Mouse (Mus musculus): ENCODE results near the gene Rhod. TPM values are rescaled to one million over a fixed set of nuclear protein-coding genes. Genes with fewer than 3 reads are reported as not detected.
A peak's percentile ranks its signal among the peaks of the same experiment; 100 is the strongest.

Rhod gene
- polyA plus RNA-seq, 1 experiment from 2014 or later: 31.8 TPM

DNA sequence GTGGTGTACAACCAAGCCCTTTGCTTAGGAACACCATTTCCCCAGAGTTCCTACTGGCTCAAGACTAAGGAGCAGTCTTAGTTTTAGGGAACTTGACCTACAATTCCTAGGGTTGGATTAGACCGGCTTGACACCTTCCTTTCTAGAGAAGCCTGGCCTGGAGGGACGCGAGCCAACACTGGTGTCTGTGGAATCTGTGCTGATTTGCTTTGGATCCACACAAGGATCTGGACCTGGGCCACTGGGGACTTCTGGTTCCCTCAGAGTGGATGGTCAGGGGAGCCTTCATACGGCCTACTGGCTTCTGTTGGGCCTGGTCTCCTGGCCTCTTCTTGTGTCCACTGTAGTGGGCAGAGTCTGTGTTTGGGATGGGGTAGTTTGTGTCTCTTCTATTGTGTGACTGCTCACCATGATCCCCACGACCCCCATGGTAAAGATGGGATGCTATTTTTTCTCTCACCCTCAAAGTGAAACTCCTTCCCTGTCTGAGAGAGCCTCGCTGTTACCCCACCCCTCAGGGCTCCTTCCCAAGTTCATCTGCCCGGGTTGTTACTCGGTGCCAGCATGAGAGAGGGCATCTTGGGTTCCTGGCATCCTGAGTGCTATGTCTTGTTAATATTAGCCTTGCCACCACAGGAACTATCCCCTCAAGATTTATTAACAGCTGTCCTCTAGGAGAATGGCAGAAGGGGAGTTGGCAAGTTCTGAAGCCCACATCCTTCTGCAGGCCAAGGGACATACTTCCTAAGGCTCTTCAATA lies 7.6 kb upstream of the Rhod start:
- WGBS: 86% methylated on average over 8 of the region's 8 CpGs
- no peaks in the 10 kb centered on the region; the same call in 1 of the 2 replicates for H3K36me3 ChIP-seq (replicated peaks)
- peaks cover 22% of the 10 kb centered on the region for H3K4me1 ChIP-seq
- H3K4me3 ChIP-seq: no peak overlapping the region
- H3K9me3 ChIP-seq: no peaks in the 10 kb centered on the region
- H3K27ac ChIP-seq (replicated peaks): no peak overlapping the region
- H3K27me3 ChIP-seq (replicated peaks; ENCODE audit: low read depth, poor library complexity, severe bottlenecking): no peaks in the 10 kb centered on the region
- DNase-seq (ENCODE audit: low spot score): no peak

- Histone ChIP-seq H3K36me3 (replicated peaks) (no peaks in the 10 kb centered on the region), H3K9me3 (no peaks in the 10 kb centered on the region), H3K27ac (replicated peaks) (0 out of 2 replicates have a peak overlapping the region, but pooled peaks have one; percentile 68), H3K4me3 (no peak overlapping the region; the same call in 1 of the 2 replicates), H3K27me3 (replicated peaks; ENCODE audit: low read depth, poor library complexity, severe bottlenecking) (peaks cover 17% of the 10 kb centered on the region; the same call in 1 of the 2 replicates), H3K4me1 (peaks cover 49% of the 10 kb centered on the region)
- peak; percentile 81 for DNase-seq (ENCODE audit: low spot score)
- 9% methylated on average over 3 of the region's 3 CpGs for WGBS
Observed at GRCm38 (mm10) chr19:4442408-4442807, 3.2 kb upstream of the Rhod start.

GRCm38 (mm10) chr19:4441621-4442161 lies 2.5 kb upstream of the Rhod start:
- Histone ChIP-seq H3K9me3 (no peaks in the 10 kb centered on the region), H3K4me3 (peak overlapping the region; percentile 23; the same call in 1 of the 2 replicates), H3K36me3 (replicated peaks) (peaks cover 1% of the 10 kb centered on the region; the same call in 1 of the 2 replicates), H3K27ac (replicated peaks) (peak overlapping the region; percentile 68), H3K4me1 (peaks cover 49% of the 10 kb centered on the region), H3K27me3 (replicated peaks; ENCODE audit: low read depth, poor library complexity, severe bottlenecking) (peaks cover 17% of the 10 kb centered on the region; the same call in 1 of the 2 replicates)
- DNase-seq (ENCODE audit: low spot score): peak; percentile 68
- WGBS: 28% methylated on average over 10 of the region's 10 CpGs

- whole genome bisulfite sequencing: 24% methylated on average over 6 of the region's 6 CpGs
Observed at GRCm38 (mm10) chr19:4441090-4441591, 1.9 kb upstream of the Rhod start.

DNA sequence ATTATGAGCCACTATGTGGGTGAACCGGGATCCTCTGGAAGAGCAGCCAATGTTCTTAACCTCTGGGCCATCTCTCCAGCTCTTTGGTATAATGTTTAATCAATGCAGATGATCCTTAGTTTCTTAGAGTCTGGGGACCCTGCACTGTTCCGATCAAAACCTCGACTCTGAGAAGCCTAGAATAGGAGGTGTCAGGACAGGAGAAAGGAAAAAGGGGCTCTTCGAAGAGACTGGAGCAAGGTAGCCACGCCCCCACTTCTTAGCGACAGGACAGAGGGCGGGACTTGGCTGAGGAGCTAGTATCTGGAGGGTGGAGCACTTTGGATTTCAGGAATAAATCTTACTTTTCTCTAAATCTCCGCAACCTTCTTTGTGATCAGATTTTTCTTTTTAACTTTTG lies 990 bp upstream of the Rhod start:
- Histone ChIP-seq H3K27ac (replicated peaks) (no peak overlapping the region), H3K4me1 (peaks cover 49% of the 10 kb centered on the region), H3K36me3 (replicated peaks) (peaks cover 16% of the 10 kb centered on the region), H3K9me3 (no peaks in the 10 kb centered on the region), H3K4me3 (peak overlapping the region; percentile 88), H3K27me3 (replicated peaks; ENCODE audit: low read depth, poor library complexity, severe bottlenecking) (peaks cover 17% of the 10 kb centered on the region; the same call in 1 of the 2 replicates)
- DNase-seq (ENCODE audit: low spot score): peak; percentile 36
- WGBS: 11% methylated on average over 8 of the region's 8 CpGs

More at GRCm38 (mm10) chr19:4441090-4441591, 1.9 kb upstream of the Rhod start:
- Histone ChIP-seq H3K27me3 (replicated peaks; ENCODE audit: low read depth, poor library complexity, severe bottlenecking) (peaks cover 17% of the 10 kb centered on the region; the same call in 1 of the 2 replicates), H3K36me3 (replicated peaks) (peaks cover 7% of the 10 kb centered on the region), H3K4me1 (peaks cover 49% of the 10 kb centered on the region), H3K9me3 (no peaks in the 10 kb centered on the region), H3K4me3 (0 out of 2 replicates have a peak overlapping the region, but pooled peaks have one; percentile 88), H3K27ac (replicated peaks) (peak overlapping the region; percentile 68; the same call in 1 of the 2 replicates)
- DNase-seq (ENCODE audit: low spot score): peak; percentile 65

DNA sequence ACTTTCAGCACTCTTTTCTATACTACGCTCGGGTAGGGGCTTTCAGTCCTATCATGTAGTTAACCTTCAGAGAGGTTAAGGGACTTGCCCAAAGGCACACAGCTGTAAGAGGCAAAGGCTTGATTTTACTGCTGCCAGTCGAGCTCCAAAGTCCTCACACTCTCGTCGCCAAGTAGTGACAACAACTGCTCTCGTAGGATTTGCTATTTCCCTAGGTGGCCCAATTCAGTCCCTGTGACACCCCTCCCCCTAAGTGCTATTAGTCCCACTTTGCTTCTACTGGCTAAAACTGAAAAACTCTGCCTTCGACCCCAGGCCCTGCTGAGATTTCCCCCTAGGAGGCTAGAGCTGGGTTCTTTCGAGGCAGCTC lies 456 bp downstream of the Rhod start:
- Histone ChIP-seq H3K27ac (replicated peaks) (peak overlapping the region; percentile 88), H3K4me1 (peaks cover 49% of the 10 kb centered on the region), H3K9me3 (no peaks in the 10 kb centered on the region), H3K4me3 (peak overlapping the region; percentile 88), H3K27me3 (replicated peaks; ENCODE audit: low read depth, poor library complexity, severe bottlenecking) (peaks cover 17% of the 10 kb centered on the region; the same call in 1 of the 2 replicates), H3K36me3 (replicated peaks) (peaks cover 20% of the 10 kb centered on the region)
- DNase-seq (ENCODE audit: low spot score): no peak
- 6% methylated on average over 8 of the region's 8 CpGs for WGBS

DNA sequence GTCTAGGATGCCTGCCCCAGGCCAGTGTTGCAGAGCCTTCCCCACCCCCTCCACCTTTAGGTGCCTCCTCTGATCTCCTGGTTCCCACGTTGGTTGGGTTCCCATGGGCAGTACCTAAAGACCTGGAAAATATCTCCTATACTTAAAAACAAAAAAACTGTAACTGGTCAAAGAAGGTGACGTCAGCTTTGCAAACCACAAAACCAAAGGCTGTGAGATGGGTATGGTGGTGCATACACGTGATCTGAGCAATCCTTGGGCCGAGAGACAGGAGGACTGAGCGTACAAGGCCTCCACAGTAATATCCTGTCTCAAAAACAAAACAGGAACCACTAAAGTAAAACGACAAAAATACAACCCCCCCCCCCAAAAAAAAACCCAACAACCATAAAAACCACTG lies 1.3 kb downstream of the Rhod start:
- Histone ChIP-seq H3K27ac (replicated peaks) (no peak overlapping the region), H3K36me3 (replicated peaks) (peaks cover 23% of the 10 kb centered on the region), H3K4me3 (peak overlapping the region; percentile 88; the same call in 1 of the 2 replicates), H3K27me3 (replicated peaks; ENCODE audit: low read depth, poor library complexity, severe bottlenecking) (peaks cover 17% of the 10 kb centered on the region; the same call in 1 of the 2 replicates), H3K9me3 (no peaks in the 10 kb centered on the region), H3K4me1 (peaks cover 49% of the 10 kb centered on the region)
- WGBS: 73% methylated on average over 6 of the region's 6 CpGs
- no peak for DNase-seq (ENCODE audit: low spot score)

GRCm38 (mm10) chr19:4436254-4436653 lies 3.0 kb downstream of the Rhod start:
- H3K9me3 ChIP-seq: no peaks in the 10 kb centered on the region
- no peak overlapping the region for H3K27ac ChIP-seq (replicated peaks)
- H3K4me1 ChIP-seq: peaks cover 37% of the 10 kb centered on the region
- H3K27me3 ChIP-seq (replicated peaks; ENCODE audit: low read depth, poor library complexity, severe bottlenecking): peaks cover 17% of the 10 kb centered on the region; the same call in 1 of the 2 replicates
- no peak for DNase-seq (ENCODE audit: low spot score)
- 87% methylated on average over 3 of the region's 3 CpGs for WGBS
- peaks cover 38% of the 10 kb centered on the region for H3K36me3 ChIP-seq (replicated peaks)
- no peak overlapping the region for H3K4me3 ChIP-seq

DNA sequence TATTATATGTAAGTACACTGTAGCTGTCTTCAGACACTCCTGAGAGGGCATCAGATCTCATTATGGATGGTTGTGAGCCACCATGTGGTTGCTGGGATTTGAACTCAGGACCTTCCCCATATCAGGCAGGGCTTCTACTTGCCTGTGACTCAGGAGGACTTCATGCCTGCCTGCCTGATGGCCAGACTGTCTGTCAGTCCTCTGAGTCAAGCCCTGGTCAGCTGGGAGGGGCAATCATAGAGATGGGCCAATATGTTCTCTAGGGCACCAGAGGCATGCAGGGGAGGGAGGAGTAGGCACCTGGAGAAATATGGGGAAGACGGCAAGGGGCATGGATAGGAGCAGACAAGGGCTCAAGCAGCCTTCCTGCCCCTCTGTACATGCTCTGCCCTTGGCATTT lies 4.2 kb downstream of the Rhod start:
- Histone ChIP-seq H3K36me3 (replicated peaks) (peaks cover 50% of the 10 kb centered on the region), H3K4me1 (peaks cover 25% of the 10 kb centered on the region), H3K9me3 (no peaks in the 10 kb centered on the region), H3K27ac (replicated peaks) (no peak overlapping the region), H3K27me3 (replicated peaks; ENCODE audit: low read depth, poor library complexity, severe bottlenecking) (peaks cover 14% of the 10 kb centered on the region; the same call in 1 of the 2 replicates), H3K4me3 (no peak overlapping the region)
- 84% methylated on average over 1 of the region's 1 CpGs for WGBS
- DNase-seq (ENCODE audit: low spot score): no peak

- 80% methylated on average over 1 of the region's 1 CpGs for WGBS
- no peak for DNase-seq (ENCODE audit: low spot score)
- peaks cover 59% of the 10 kb centered on the region for H3K36me3 ChIP-seq (replicated peaks)
Observed at GRCm38 (mm10) chr19:4433756-4434155, 5.5 kb downstream of the Rhod start.

DNA sequence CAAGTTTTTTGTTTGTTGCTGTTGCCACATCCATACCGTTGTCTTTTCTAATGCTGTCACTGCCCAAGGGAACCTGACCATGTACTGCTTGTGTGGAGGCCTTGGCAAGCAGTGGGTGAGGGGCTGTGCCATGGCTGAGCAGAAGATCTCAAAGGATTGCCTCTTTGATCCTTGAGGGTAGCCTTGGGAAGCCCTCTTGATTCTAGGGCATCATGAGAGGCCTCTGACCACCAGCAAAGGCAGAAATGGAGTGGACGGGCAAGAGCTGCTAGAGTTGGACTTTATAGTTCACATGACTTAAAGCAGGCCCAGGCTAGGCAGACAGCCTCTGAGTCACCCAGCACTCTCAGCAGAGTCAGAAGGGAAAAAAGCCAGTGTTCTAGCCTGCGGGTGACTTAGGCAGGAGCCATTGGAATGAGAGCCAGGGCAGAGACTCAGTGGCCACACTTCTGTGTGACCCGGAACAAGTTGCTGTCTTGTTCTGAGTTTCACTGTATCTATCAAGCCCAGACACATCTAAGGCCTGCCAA lies 9.1 kb downstream of the Rhod start:
- H3K9me3 ChIP-seq: no peaks in the 10 kb centered on the region
- H3K4me3 ChIP-seq: no peak overlapping the region
- peaks cover 60% of the 10 kb centered on the region for H3K36me3 ChIP-seq (replicated peaks)
- no peak overlapping the region for H3K27ac ChIP-seq (replicated peaks)
- no peaks in the 10 kb centered on the region for H3K4me1 ChIP-seq
- DNase-seq (ENCODE audit: low spot score): no peak
- WGBS: 93% methylated on average over 4 of the region's 4 CpGs
- H3K27me3 ChIP-seq (replicated peaks; ENCODE audit: low read depth, poor library complexity, severe bottlenecking): no peaks in the 10 kb centered on the region

More at GRCm38 (mm10) chr19:4433756-4434155, 5.5 kb downstream of the Rhod start:
- Histone ChIP-seq H3K4me3 (no peak overlapping the region), H3K27ac (replicated peaks) (no peak overlapping the region), H3K4me1 (peaks cover 13% of the 10 kb centered on the region), H3K9me3 (no peaks in the 10 kb centered on the region), H3K27me3 (replicated peaks; ENCODE audit: low read depth, poor library complexity, severe bottlenecking) (peaks cover 6% of the 10 kb centered on the region; the same call in 1 of the 2 replicates)

DNA sequence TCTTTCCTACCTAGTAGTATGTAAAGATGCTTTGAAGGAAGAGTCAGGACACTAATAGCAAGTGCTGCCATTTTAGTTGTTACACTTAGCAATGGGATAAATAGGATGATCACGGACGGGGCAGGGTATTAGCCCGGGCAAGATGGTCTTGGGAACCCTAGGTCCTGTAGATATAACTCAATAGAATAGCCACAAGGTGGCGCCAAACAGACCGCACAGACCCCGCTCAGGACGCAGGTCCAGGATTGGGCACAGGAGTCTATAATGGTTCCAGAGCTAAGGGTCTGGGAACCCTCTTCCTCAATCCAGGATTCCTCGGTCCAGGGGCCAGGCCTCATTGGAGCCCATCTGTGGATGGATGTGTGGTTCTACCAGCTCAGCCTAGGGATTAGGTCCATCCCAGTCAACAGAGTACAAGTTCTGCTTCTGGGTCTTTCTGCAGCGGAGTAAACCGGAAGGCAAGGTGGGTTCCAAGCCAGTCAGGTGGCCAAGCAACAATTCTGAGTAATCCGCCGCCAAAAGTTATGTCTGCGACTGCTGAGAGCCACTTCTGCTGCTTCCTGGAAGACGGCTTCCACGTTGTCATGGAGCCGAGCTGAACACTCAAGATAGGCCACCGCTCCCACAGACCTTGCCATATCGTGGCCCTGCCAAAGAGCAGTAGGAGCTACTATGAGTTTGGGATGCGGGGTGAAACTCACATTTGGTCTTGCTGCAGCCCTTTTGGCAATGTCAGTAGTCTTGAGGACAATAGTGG lies 13.4 kb downstream of the Rhod start:
- peak; percentile 50 for DNase-seq (ENCODE audit: low spot score)
- no peaks in the 10 kb centered on the region for H3K4me1 ChIP-seq
- H3K36me3 ChIP-seq (replicated peaks): peaks cover 59% of the 10 kb centered on the region
- no peaks in the 10 kb centered on the region for H3K9me3 ChIP-seq
- H3K27me3 ChIP-seq (replicated peaks; ENCODE audit: low read depth, poor library complexity, severe bottlenecking): no peaks in the 10 kb centered on the region
- H3K4me3 ChIP-seq: no peak overlapping the region
- H3K27ac ChIP-seq (replicated peaks): no peak overlapping the region
- 78% methylated on average over 19 of the region's 19 CpGs for WGBS
